Mouse (Mus musculus): ENCODE measurements around the gene Hyal1.

Gene Hyal1

DNA sequence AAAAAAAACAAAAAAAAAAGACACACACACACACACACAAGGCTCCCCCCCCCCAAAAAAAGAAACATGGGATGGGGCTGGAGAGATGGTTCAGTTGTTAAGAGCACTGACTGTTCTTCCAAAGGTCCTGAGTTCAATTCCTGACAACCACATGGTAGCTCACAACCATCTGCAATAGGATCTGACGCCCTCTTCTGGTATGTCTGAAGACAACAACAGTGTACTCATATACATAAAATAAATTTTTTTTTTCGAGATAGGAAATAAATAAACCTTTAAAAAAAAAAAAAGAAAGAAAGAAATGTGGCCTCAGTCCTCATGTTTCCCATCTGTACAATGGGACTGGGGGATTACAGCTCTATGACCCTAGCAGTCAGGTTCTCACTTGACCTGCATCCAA, 40.7 kb downstream of the Hyal1 start:
- DNase-seq (ENCODE audit: extremely low spot score), result no peak

DNA sequence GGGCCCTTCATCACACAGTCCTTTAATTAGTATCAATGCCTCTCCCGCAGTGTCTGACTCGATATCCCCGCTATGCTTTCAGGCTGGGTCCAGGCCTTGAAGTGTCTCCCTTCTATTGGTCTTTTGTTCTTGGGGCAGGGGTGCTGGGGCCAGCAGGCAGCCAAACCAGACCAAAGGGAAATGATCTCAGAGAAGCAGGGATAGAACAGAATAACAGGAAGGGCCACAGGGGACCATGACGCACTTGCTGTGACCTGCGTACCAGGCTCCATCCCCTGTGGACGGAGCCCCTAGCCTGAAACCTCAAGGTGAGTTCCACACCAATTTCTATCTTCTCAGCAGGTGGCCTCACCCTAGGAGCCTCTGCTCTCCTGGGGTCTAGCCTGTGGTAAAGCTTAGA, 41.4 kb downstream of the Hyal1 start:
- DNase-seq (ENCODE audit: extremely low spot score), result no peak

DNA sequence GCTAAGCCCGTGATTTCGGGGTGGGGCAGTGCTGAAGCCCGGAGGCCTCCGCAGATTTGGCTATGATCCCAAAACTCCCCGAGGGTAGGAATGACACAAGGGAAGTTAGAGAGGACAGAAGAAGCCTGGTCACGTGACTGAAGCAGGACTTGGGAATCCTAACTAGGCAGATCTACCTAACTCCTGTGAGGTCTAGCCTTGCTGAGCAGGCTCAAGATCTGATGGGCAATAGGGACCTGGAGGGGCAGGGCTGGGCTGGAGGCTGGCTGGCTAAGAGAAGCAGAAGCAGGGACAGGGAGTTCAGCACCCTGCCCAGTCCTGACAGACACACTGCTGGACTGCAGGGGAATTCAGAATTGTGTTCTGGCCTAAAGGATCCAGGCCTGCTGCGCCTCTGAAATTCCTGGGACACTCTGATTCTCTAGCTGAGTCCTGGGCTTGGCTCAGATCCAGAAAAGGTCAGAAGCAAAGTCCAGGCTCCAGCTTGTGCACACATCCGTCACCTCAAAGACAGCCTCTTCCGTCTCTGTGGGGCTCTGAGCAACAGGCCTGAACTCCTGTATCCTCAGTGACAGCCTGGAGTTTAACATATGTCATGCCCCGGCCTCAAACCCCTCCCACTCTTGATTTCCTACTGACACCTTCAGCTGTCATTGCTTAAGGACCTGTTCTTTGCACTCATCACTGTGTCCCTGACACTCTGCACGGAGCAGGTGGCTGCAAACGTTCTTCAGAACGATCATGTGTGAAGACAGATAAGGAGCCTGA, 42.2 kb downstream of the Hyal1 start:
- DNase-seq (ENCODE audit: extremely low spot score), result no peak

DNA sequence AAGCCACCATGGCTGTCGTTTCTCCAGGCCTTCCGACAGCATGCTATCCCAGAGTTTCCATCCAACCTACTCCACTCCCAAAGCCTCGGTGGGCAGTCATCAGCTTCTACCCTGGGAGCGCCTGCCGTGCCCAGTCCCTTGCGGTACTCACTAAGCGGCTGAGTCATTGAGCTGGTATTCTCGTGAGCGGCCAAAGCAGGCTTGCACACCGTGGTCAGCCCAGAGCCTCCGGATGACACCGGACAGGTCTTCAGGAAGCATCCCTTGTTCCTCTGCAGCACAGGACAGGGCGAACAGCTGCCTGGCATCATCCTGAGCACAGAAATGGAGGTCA, 42.8 kb downstream of the Hyal1 start:
- no peak for DNase-seq (ENCODE audit: extremely low spot score)

DNA sequence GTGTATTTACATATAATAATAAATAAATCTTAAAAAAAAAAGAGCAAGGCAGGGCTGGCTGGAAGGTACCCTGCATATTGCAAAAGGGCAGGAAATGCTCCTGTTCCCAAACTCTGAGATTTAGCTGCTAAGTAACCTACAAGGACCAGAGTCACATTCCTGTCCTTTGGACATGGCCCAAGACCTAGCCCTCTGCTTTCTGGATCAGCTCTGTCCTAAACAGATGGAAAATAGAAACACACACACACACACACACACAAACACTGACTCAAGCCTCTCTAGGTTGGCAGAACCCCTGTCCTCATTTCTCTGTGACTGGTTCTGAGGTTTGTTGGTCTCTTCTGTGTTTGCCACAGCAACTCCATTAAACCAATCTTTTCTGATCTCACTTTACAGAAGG, 44.2 kb downstream of the Hyal1 start:
- DNase-seq (ENCODE audit: extremely low spot score), result no peak

DNA sequence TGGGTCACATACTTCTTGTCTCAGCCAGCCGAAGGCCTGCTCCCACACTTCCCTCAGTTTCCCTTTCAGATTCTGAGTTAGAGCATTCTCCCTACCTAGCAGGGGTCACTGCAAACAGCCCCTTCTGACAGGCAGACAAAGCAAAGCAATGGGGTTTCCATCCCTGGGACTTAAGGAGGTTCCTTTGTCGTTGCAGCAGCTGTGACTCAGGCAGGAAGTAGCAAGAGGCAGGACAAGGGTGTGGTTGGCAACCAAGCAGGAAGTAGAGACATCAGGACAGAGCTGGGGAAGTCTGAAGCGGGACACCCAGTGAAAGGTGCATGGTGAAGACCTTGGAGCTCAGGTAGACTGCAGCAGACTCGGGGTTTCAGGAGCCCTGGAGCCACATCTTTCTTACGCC, 47.8 kb downstream of the Hyal1 start:
- no peak for DNase-seq (ENCODE audit: extremely low spot score)

DNA sequence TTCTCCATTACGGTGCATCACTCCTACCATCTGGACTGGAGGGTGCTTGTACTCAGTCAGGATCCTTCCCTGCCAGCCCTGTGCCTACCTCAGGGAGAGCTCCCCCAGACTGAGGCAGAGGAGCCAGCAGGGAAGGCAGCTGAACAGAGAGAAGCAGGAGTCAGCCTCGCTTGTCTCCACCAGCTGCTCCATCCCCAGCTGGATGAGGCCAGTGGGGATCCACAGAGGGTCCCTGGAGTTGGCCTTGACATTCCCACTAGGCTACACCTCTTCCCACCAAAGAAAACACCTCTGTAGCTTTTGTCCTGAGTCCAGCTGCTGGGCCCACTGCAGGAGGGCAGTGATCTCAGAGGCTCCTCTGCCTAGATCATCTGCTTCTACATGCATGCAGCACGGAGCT, 48.2 kb downstream of the Hyal1 start:
- no peak for DNase-seq (ENCODE audit: extremely low spot score)

DNA sequence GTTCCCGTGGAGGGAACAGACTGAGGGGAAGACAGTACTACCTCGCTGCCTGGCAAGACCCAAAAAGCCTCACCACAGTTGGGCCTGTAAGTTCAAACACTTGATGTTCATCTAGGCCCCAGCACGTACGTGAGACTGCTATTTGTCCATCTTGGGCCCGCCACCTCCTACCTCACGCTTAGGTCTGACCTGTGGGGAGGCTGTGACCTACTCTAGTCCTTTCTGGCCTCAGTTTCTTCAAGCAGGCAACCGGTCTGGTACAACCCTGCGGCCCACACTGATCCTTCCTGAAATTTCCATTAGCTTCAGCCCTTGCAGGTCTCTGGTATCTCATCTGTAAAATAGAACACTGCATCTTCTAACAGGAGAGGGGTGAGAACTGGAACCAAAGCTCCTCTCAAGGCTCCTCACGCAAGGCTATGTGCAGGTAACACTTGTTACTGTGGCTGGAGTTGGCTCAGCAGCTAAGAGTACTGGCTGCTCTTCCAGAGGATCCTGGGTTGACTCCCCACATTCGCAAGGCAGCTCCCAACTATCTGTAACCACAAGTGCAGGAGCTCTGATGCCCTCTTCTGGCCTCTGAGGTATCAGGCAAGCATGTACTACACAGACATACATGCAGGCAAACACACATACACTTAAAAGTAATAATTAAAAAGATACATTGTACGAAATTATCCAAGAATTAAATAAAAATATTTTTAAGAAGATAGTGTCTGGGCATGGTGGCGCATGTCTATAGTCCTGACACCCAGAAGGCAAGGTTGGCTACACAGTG, 48.8 kb downstream of the Hyal1 start:
- DNase-seq (ENCODE audit: extremely low spot score), result no peak

DNA sequence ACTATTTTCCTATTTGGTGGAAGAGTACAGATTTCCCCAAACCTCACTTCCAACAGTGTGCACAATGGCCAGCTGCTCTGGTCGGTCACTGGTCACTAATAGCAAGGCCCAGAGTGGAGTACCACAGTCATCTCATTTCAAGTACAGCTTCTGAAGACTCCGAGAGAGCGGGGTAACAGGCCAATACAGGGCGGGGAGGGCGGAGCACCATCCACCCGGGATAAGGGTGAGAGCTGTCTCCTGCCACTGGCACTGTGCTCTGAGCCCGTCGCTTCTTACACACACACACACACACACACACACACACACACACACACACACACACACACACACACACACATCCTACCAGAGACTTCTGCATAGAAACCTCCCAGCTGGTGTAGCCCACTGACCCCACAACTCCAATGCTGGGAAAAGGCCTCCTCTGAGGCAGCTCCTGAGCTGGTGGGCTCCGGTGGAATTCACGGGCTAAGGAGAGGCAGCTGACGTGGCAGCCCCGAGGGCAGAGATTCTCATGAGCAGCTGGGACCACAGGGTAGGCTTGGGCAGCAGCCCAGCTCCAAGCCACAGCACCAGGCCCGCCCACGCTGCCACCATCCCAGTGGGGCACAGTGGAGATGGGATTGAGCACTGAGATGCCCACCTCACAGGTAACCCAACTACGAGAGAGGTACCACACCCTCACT, 49.6 kb downstream of the Hyal1 start:
- DNase-seq (ENCODE audit: extremely low spot score), result no peak

DNA sequence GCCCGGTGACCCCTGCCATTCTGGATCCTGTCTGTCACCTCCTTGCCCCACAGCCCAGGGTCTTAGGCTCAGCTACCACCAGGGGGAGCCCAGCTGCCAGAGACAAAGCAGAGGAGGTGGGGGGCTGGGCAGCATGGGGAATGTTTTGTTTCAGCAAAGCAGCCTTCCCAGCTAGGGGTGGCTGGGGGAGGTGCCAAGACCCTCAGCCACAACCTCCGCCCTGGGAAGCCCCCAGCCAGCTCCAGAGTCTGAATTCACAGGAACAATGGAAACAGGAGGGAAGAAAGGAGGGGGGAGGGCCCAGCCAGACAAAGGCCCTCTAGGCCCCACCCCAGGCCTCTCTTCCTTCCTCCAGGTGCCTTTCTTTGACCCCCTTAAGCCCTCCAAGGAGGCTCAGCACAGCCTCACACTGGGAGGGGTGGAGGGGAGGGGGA, 50.1 kb downstream of the Hyal1 start:
- DNase-seq (ENCODE audit: extremely low spot score), result peak; percentile 96

DNA sequence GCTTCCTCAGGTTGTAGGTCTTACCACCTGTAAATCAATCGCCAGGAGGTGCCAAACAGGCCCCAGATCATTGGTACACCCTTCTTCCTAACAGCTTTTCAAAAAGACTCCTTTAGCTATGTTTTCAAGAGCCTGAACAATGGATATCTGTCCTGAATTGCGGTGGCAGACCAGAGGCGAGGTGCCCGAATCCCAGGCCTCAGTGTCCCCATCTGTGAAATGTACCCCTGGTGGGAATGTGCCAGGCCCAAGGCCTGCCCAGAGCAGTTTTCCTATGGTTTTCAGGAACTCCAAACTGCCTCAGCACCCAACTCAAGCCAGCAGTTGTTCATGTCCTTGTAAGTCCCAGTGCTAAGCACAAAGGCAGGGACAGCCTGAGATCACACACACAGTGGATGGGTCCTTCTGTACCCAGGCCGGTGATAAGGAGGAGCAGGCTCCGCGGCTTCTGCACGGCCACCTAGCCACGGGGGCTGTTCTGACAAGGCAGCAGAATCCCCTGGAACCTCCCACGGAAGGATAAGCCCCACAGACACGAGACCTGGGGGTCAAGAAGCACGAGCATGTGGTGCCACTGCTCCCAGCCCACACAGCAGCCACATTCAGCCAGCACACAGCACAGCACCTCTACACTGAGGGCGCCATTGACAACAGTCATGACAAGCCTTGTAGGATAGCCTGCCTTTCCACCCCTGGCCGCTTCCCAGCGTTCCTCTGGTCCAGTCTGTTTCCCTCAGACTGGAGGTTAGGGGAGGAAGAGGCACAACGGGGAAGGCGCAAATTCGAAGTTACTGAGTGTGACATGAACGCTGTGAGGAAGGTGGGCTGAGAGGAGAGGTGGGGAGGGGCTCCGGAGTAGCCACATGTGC, 50.9 kb downstream of the Hyal1 start:
- no peak for DNase-seq (ENCODE audit: extremely low spot score)

DNA sequence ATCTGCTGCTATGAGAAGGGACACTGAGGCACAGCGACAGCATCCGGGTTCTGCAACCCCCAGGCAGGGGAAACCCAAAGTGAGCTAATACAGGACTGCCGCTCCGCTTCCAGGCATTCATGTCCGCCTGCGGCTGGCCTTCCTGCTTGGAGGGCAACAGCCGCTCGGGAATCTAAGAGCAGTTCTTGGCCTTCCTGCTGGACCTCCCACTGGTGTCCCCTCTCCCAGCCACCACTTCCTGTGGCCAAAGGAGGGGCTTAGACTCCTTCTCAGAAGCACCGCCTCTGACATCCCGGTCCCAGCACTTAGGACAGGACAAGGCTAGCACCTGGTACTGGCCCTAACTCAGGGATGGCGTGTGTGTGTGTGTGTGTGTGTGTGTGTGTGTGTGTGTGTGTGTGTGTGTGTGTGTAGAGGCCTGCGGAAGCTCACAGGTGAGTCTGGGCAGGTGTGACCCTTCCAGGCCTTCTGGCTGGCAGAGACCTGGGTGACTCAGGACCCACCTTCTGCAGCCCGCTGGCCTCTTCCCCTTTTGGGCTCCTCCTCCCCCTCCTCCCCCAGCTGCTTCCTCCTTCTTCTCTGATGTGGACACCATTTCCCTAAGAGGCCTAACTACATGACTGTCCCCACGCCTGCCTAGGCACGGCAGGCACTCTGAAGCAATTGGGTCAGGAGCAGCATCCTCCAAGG, 52.1 kb downstream of the Hyal1 start:
- no peak for DNase-seq (ENCODE audit: extremely low spot score)

DNA sequence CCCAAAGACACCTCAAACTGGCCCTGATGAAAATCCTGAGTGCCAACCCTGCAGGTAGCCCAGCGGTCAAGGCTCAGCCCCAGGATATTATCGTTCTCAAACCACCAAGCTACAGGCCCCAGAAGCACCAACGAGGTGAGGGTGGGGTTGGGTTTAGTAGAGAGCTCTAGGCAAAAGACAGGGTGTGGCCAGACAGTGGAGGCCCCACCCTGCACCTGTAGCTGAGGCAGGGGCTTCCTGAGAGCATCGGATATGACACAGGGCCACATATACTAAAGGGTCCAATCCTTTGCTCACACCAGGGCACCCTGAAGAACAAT, 52.6 kb downstream of the Hyal1 start:
- no peak for DNase-seq (ENCODE audit: extremely low spot score)

DNA sequence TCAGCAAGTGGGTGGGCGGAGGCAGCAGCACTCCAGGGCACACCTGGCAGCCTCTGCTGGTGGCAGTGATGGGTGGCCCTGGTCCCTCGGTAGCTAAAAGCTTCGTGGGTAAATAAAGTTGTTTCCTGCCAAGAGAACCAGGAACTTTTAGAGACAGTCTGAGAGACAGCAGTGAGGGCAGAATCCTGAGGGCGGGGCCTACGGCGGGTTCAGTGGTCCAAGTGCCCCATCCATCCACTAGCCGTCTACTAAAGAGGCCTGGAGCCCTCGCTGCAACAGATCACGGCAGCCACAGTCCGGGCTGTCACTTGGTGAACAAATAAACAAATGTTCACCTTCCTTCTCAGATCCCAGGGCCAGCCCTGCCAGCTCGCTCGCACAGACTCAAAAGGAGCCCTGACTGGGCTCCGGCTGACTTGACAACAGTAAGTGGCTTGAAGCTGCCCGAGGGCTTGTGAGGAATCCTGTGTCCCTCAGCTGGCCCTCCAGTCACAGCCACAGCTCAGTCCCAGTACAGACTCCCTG, 53.2 kb downstream of the Hyal1 start:
- DNase-seq (ENCODE audit: extremely low spot score), result peak; percentile 64

DNA sequence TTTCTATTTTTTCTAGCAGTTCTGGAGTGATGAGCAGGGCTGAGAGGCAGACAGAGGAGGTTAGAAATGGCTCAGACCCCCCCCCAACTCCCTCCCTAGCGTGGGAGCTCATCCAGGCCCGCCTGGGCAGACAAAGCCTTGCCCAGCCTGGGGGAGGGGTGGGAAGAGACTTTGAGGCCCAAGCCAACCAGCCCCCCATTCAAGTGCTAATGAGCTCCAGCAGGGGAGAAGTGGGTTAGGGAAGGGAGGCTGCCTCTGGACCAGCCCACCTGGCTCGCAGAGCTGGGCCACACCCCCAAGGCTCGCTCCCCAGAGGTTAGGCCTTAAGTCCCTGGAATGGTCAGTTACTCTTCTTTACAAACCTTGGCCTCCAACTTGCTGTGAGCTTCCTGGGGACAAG, 53.8 kb downstream of the Hyal1 start:
- peak; percentile 82 for DNase-seq (ENCODE audit: extremely low spot score)
